Mouse (Mus musculus): Measurements from ENCODE around the gene Neurl1a. TPM values are rescaled to one million over a fixed set of nuclear protein-coding genes. Genes with fewer than 3 reads are reported as not detected.

The Neurl1a gene
- polyA plus RNA-seq, 1 experiment from 2014 or later, result 2.7 TPM

DNA sequence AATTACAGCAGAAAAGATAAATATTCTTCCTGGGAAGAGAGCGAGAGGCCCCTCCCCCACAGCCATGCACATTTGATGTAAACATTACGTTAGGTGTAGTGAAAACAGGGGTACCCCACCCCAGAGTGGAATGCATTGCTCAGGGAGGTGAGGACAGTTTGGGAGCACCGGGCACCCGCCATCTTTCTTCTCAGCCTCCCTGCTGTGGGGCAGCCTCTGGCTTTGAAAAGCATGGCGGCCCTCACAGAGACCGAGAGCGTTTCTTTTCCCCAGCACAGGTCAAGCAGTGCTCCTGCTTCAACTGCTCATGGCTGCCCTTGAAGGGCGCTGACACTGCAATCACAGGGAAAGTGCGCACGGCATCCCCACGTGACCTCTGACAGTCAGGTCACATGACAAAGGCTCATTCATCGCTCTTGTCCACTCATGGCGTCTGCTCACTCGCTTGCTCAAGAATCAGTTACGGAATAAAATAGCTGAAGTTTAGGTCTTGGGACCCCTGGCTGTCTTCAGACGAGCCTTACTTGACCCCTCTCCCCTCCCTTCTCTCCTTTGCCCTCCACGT, 108.3 kb downstream of the Neurl1a start:
- no peak for DNase-seq (ENCODE audit: low spot score)
- 65% methylated on average over 17 of the region's 17 CpGs for WGBS
- no peak overlapping the region for H3K27ac ChIP-seq
- H3K4me2 ChIP-seq (ENCODE audit: low read length), result no peak overlapping the region
- H3K4me3 ChIP-seq (replicated peaks; ENCODE audit: low read depth, low read length), result no peak overlapping the region
- ATAC-seq (replicated peaks; ENCODE audit: low FRiP score, low read depth), result no peak
- H3K36me3 ChIP-seq (ENCODE audit: insufficient read depth, low read length), result peaks cover 21% of the 10 kb centered on the region
- H3K9ac ChIP-seq (ENCODE audit: low read depth, low read length), result no peak overlapping the region
- no peaks in the 10 kb centered on the region for H3K27me3 ChIP-seq (ENCODE audit: insufficient read depth, low read length)
- no peaks in the 10 kb centered on the region for H3K9me3 ChIP-seq (replicated peaks; ENCODE audit: low read length)
- no peak for TF ChIP-seq CTCF (IDR thresholded peaks at IDR 0.05; ENCODE audit: low read depth)
- H3K4me1 ChIP-seq (replicated peaks; ENCODE audit: insufficient read depth, low read length), result peaks cover 16% of the 10 kb centered on the region

DNA sequence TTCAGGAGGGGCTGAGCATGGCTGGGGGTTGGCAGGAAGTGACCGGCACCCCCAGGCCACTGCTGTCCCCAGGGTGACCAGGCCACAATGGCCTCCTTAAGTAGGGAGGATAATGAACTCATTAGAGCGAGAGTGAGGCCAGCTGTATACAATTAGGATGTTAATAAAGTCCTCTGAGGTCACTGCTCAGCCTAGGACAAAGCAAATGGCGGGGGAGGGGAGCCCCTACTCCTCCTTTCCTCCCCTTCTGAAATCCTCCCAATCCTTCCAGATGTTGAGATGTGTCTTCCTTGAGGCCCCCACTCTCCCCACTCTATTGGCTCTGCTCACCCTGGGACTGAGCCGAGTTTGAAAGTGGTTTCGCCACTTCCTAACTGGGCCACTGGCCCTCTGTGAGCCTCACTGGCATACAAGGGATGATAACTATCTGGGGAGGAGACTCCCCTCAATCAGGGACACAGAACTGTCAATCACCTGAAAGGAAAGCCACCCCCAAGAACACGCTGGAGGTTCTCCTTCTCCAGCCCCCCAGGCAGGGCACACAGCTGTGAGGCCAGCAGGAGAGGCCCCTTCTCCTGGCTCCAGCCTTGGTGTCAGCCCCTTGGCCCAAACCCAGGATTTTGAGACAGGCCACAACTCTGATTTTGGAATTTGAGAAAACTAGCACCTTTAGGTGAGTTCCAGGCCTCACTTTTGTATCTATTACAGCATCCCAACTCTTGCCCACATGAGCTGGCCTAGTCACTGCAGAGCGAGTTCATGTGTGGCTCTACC, 112.9 kb downstream of the Neurl1a start:
- H3K27me3 ChIP-seq (ENCODE audit: insufficient read depth, low read length), result no peaks in the 10 kb centered on the region
- no peak overlapping the region for H3K9ac ChIP-seq (ENCODE audit: low read depth, low read length)
- H3K36me3 ChIP-seq (ENCODE audit: insufficient read depth, low read length), result 0 out of 2 replicates have a peak, but pooled peaks cover 4% of the 10 kb centered on the region
- no peak overlapping the region for H3K4me2 ChIP-seq (ENCODE audit: low read length)
- 40% methylated on average over 7 of the region's 7 CpGs for WGBS
- peak; percentile 79 for DNase-seq (ENCODE audit: low spot score)
- no peaks in the 10 kb centered on the region for H3K9me3 ChIP-seq (replicated peaks; ENCODE audit: low read length)
- no peak for TF ChIP-seq CTCF (IDR thresholded peaks at IDR 0.05; ENCODE audit: low read depth)
- no peak overlapping the region for H3K4me3 ChIP-seq (replicated peaks; ENCODE audit: low read depth, low read length)
- peak overlapping the region; percentile 63 for H3K27ac ChIP-seq
- ATAC-seq (replicated peaks; ENCODE audit: low FRiP score, low read depth), result peak; percentile 66
- H3K4me1 ChIP-seq (replicated peaks; ENCODE audit: insufficient read depth, low read length), result peaks cover 21% of the 10 kb centered on the region

DNA sequence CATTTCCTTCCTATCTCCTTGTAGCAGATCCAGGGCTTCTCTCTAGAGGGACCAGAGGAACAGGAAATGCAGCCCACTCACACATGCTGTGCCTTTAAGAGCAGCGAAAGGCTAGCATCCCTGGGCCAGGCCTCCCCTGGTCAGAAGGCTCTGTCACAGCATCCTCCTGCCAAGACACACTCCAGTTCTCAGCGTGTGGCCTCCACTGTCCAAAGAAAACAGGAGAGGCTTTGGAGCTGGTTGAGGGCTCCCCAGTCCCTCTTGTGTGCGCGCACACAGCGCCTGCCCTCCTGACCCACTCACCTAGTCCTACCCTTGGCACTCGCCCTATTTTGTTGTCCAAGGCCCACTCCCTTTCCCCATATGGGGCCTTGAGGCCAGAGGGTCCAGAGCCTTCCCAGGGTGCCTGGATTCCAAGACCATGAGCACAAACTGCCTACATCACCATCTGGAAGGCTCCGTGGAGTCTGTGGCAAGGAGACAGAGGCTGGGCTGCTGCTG, 113.9 kb downstream of the Neurl1a start:
- TF ChIP-seq CTCF (IDR thresholded peaks at IDR 0.05; ENCODE audit: low read depth), result no peak
- no peaks in the 10 kb centered on the region for H3K27me3 ChIP-seq (ENCODE audit: insufficient read depth, low read length)
- WGBS, result 38% methylated on average over 7 of the region's 7 CpGs
- H3K36me3 ChIP-seq (ENCODE audit: insufficient read depth, low read length), result 0 out of 2 replicates have a peak, but pooled peaks cover 2% of the 10 kb centered on the region
- no peak; the same call in 1 of the 2 replicates for ATAC-seq (replicated peaks; ENCODE audit: low FRiP score, low read depth)
- H3K9ac ChIP-seq (ENCODE audit: low read depth, low read length), result no peak overlapping the region
- no peak overlapping the region for H3K4me3 ChIP-seq (replicated peaks; ENCODE audit: low read depth, low read length)
- H3K4me1 ChIP-seq (replicated peaks; ENCODE audit: insufficient read depth, low read length), result peaks cover 21% of the 10 kb centered on the region; the same call in 1 of the 2 replicates
- peak; percentile 75 for DNase-seq (ENCODE audit: low spot score)
- H3K9me3 ChIP-seq (replicated peaks; ENCODE audit: low read length), result no peaks in the 10 kb centered on the region
- no peak overlapping the region for H3K4me2 ChIP-seq (ENCODE audit: low read length)
- peak overlapping the region; percentile 63 for H3K27ac ChIP-seq

DNA sequence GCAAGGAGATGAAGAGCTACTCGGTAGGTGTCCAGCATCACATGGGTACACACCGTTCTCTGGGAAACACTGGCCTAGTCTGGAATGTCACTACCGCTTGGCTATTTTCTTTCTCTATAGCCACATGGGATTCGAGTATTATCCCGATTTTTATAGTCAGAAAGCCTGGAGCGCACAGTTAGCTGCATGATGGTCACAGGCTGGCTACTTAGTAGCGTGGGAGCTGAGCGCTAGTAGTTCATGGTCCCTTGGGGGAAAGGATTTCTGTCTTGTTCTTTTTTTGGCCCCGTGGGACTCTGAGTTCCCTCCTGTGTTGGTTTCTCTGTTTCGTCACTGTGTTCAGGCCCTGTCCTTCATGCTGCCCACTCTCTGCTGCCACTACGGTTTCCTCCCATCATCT, 119.5 kb downstream of the Neurl1a start:
- ATAC-seq (replicated peaks; ENCODE audit: low FRiP score, low read depth) (no peak), DNase-seq (ENCODE audit: low spot score) (no peak)
- Histone ChIP-seq H3K4me1 (replicated peaks; ENCODE audit: insufficient read depth, low read length) (peaks cover 26% of the 10 kb centered on the region), H3K27ac (no peak overlapping the region), H3K9me3 (replicated peaks; ENCODE audit: low read length) (no peaks in the 10 kb centered on the region), H3K4me3 (replicated peaks; ENCODE audit: low read depth, low read length) (no peak overlapping the region), H3K9ac (ENCODE audit: low read depth, low read length) (no peak overlapping the region), H3K4me2 (ENCODE audit: low read length) (no peak overlapping the region), H3K36me3 (ENCODE audit: insufficient read depth, low read length) (0 out of 2 replicates have a peak, but pooled peaks cover 2% of the 10 kb centered on the region), H3K27me3 (ENCODE audit: insufficient read depth, low read length) (no peaks in the 10 kb centered on the region)
- 78% methylated on average over 11 of the region's 11 CpGs for WGBS
- no peak for TF ChIP-seq CTCF (IDR thresholded peaks at IDR 0.05; ENCODE audit: low read depth)

DNA sequence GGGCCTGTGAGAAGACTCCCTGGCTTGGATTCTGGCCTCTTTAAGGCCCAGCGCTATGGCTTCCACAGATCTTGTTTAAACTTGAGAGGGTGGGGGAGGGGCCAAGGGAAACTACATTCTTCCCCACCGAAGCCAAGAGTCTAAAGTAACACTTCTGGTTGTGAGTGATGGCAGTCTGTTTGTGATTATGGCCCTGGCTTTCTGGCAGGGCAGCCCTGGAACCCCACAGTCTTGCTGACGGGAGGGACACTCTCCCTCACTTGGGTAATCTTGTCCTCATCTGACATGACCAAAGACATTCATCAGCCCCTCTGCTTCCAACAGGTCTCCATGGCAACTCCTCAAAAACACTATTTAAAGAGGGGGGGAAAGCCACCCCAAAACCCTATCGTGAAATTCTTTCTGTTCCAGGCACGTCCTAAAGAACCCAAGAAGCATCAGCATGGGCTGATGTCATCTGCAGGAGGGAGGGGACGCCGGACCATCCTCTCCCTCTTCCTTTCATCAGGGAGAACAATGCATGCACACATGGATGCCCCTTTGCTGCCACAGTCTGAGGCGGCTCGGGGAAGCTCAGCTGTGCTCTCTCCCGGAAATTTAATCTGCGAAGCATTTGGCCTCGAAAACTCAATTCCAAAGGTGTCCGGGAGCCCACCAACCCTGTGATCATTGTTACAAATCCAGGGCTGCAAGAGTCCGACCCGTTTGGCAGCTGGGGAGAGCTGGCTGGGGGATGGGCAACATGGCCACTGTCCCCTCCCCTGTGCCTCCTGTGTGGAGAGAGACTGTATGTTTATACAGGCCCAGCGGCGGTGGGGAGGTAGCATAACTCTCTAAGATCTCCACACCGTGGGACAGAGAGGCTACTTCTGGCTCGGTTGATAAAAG, 122.9 kb downstream of the Neurl1a start:
- H3K9ac ChIP-seq (ENCODE audit: low read depth, low read length), result peak overlapping the region; percentile 35
- no peak for TF ChIP-seq CTCF (IDR thresholded peaks at IDR 0.05; ENCODE audit: low read depth)
- no peak overlapping the region for H3K4me2 ChIP-seq (ENCODE audit: low read length)
- no peaks in the 10 kb centered on the region for H3K27me3 ChIP-seq (ENCODE audit: insufficient read depth, low read length)
- no peaks in the 10 kb centered on the region for H3K9me3 ChIP-seq (replicated peaks; ENCODE audit: low read length)
- DNase-seq (ENCODE audit: low spot score) (peak; percentile 70), ATAC-seq (replicated peaks; ENCODE audit: low FRiP score, low read depth) (peak; percentile 46)
- peak overlapping the region; percentile 93 for H3K27ac ChIP-seq
- no peak overlapping the region for H3K4me3 ChIP-seq (replicated peaks; ENCODE audit: low read depth, low read length)
- H3K36me3 ChIP-seq (ENCODE audit: insufficient read depth, low read length), result 0 out of 2 replicates have a peak, but pooled peaks cover 4% of the 10 kb centered on the region
- WGBS, result 15% methylated on average over 19 of the region's 19 CpGs
- H3K4me1 ChIP-seq (replicated peaks; ENCODE audit: insufficient read depth, low read length), result peaks cover 39% of the 10 kb centered on the region
